Mouse (Mus musculus) sigmoid colon, adult 10 weeks (tissue): ENCODE results near the gene Slc16a2. TPM values are rescaled to one million over a fixed set of nuclear protein-coding genes. Genes with fewer than 3 reads are reported as not detected.

Experiments used
- polyA plus RNA-seq: library from polyadenylated mRNA; stranded (reverse); fragments of 350-450 nt; fragmentation: Illumina TruSeq; extraction: RNeasy Lipid Tissue Mini Kit (QIAGEN cat#74804); gene quantifications from one replicate; pipeline ENCODE4 v1.2.3, GENCODE M21; 2014; ENCODE audit warnings: low read depth, low replicate concordance

The Slc16a2 gene
- 2.6 TPM for polyA plus RNA-seq

GRCm38 (mm10) chrX:103821832-103822196 is at the start of gene Slc16a2:
Gene Slc16a2, minus strand, starts transcription at chrX:103821983.

Other genes with a start within 250 kb of the Slc16a2 start
- not detected for gene Zcchc13, start 191.4 kb downstream of the Slc16a2 start, polyA plus RNA-seq
- 74.2 TPM for gene Rlim, start 159.3 kb upstream of the Slc16a2 start, polyA plus RNA-seq